Mouse (Mus musculus) gastrocnemius, postnatal 25 days (tissue): Measurements from ENCODE around the gene Zic1. TPM values are rescaled to one million over a fixed set of nuclear protein-coding genes. Genes with fewer than 3 reads are reported as not detected.

ENCODE experiments used
- DNase-seq: peaks from one replicate; pipeline ENCODE4 v3.0.0; 2022
- long read RNA-seq, 2 experiments: library from polyadenylated mRNA; stranded (forward); transcript quantifications; one replicate each; pipeline ENCODE4 v2.0.0; 2021
- total RNA-seq, 2 experiments: library from RNA; stranded (reverse); gene quantifications; 1 replicate in 1 of 2; 2 replicates in 1 of 2; pipeline ENCODE4 v1.2.3; 2021

Zic1 gene
- 1 to 10 TPM in 1 of 2 experiments, under 1 TPM in 1; 0.08 to 1.9 TPM for total RNA-seq
- long read RNA-seq, experiment 1 = 0 reads
- long read RNA-seq, experiment 2, partial matches to known transcripts = 0 of 1 reads
- long read RNA-seq, experiment 2, other reads (novel, unspliced or antisense) = 1 of 1 reads

DNA sequence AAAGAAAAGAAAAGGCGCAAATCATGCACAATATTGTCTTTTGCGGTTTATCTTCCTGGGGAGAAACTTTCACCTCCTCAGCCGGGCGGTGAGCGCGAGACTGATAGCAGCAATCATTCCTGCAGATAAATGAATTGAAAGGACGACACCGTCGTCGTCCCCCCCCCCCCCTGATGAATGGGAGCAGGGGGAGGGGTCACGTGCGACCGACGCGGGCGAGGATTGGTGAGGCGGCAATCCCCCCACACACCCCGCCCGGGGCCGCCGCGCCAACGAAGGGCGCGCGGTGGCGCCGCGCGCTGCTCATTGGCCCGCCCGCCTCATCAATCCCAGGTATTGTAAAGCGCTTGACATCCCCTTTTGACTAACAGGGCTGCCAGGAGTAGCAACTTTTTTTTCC lies at the start of gene Zic1:
Gene Zic1 (minus strand): TSS at position 147 of the 400 bp plus-strand sequence.
- DNase-seq = peak; percentile 16

GRCm38 (mm10) chr9:91414007-91414661 lies 48.5 kb upstream of the Zic1 start:
- no peak for DNase-seq

GRCm38 (mm10) chr9:91409771-91410170 lies 44.2 kb upstream of the Zic1 start:
- no peak for DNase-seq

DNA sequence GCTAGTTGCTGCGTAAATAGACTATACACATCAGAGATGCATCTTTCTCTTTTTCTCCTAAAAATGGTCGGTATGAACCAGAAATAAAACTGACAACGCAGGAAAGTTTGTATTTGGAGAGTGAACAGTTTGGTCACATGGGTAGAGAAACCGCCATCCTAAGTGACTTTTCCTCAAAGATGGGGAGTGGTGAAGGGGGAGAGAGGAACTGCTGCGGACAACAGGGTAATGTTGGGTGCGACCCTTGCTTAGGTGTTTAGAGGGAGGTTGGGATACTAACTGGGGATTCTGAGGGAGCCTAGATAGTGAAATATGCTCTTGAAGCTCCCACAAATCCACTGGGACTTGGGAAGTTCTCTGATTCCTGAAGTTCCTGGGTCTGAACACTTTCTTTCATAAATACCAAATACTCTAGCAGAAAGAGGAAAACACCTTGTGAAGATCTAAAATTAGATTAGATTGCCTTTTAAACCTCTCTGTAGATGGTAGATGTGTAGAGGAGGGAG lies 40.7 kb upstream of the Zic1 start:
- DNase-seq = no peak

GRCm38 (mm10) chr9:91405753-91406178 lies 40.2 kb upstream of the Zic1 start:
- DNase-seq = no peak

- DNase-seq = no peak
Observed at GRCm38 (mm10) chr9:91404905-91405752, 39.5 kb upstream of the Zic1 start.

DNA sequence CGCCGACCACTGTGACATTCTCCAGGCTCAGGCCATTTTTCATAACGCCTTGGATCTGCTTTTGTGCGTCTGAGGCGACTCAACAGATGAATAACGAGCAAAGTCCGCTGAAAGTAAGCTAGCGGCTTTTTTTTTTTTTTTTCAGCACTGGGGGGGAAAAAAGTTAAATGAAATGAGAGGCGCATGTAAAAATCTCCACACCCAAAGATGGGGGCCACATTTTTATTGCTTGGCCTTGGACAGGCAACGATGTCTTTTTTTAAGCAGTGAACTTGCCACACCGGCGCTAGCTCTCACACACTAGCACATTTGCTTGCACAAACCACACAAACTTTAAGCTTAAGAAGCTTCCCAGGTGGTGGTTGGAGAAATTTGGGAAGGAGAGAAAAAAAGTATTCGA lies 38.6 kb upstream of the Zic1 start:
- DNase-seq = no peak

GRCm38 (mm10) chr9:91401471-91401870 lies 35.9 kb upstream of the Zic1 start:
- DNase-seq = no peak

- no peak for DNase-seq
Observed at GRCm38 (mm10) chr9:91400482-91401093, 35.0 kb upstream of the Zic1 start.

- no peak for DNase-seq
Observed at GRCm38 (mm10) chr9:91399976-91400375, 34.4 kb upstream of the Zic1 start.

DNA sequence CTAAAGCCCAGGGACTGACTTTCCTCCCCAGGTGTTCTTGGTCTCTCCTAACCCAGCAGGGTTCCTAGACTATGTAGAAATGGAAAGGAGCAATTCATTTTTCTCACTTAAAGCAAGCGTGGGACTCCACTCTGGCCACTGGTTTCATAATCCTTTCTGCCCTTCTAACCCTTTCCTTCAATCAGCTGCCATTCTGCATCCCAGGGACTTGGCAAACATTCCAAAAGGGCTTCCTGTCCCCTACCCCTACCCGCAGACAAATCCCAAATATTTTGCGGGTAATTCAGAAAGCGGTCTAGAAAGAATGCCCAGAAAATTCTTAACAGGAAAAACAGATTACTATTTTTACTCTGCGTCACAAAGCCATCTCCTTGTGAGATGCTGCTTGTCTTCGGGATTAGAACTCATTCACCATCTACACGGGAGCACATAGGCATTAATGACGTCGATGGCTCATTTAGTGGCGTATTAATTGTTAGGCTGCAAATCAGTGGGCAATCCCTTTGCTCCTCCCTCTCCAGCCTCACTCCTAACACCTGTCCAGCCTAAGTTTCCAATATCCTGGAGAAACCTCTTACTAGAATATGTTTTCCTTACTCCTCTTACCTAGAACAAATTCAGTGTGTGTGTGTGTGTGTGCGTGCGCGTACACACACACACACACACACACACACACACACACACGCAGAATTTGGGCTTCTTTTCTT lies 29.6 kb upstream of the Zic1 start:
- no peak for DNase-seq

GRCm38 (mm10) chr9:91394211-91394646 lies 28.6 kb upstream of the Zic1 start:
- DNase-seq = no peak

GRCm38 (mm10) chr9:91393376-91394068 lies 27.9 kb upstream of the Zic1 start:
- DNase-seq = no peak

DNA sequence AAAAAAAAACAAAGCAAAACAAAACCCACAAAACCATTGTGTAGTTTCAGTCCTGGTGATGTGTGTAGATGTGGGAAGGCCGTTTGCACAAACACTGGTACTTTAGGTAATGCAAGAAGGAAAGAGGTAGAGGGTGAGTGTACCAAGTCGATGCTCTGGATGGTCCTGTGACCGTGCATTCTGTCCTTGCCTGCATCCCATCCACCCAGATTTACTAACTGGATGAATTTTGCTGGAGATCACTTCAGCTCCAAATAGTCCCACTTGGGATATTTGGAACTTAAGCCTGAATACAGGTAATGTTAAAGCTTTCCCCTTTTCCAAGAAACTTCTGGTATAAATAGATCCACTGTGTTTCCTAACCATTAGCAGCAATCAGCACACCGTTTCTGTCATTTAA lies 22.6 kb upstream of the Zic1 start:
- no peak for DNase-seq

- DNase-seq = no peak
Observed at GRCm38 (mm10) chr9:91387740-91388080, 22.1 kb upstream of the Zic1 start.

GRCm38 (mm10) chr9:91386891-91387739 lies 21.5 kb upstream of the Zic1 start:
- DNase-seq = no peak

DNA sequence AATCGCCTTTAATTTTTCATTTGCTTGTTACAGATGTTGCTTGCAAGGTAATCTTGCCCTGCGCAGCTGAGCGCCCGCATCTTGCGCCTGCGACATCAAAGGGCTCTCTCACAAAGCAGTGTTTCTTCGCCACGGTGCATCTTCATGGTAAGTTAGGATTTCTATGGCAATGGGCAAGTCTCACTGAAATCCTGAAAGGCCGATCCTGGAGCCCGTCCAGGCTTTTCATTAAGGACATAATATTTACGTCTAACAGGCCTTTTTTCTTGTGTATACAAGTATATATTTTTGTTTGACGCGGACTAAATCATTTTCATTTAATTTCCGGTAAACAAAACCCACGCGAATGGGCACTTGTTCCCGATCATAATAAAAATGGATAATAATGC lies 20.9 kb upstream of the Zic1 start:
- no peak for DNase-seq

GRCm38 (mm10) chr9:91385561-91386430 lies 20.2 kb upstream of the Zic1 start:
- DNase-seq = no peak
